Mouse (Mus musculus): ENCODE results near the gene Prss53. TPM values are rescaled to one million over a fixed set of nuclear protein-coding genes. Genes with fewer than 3 reads are reported as not detected.
"Not testable (repeated sequence)": the region's sequence is repeated elsewhere in the genome, so short reads cannot be mapped to it uniquely, and the experiment has no call there.

Gene Prss53
- total and polyA plus RNA-seq, 2 experiments from 2014 or later: 0.55 to 0.77 TPM

DNA sequence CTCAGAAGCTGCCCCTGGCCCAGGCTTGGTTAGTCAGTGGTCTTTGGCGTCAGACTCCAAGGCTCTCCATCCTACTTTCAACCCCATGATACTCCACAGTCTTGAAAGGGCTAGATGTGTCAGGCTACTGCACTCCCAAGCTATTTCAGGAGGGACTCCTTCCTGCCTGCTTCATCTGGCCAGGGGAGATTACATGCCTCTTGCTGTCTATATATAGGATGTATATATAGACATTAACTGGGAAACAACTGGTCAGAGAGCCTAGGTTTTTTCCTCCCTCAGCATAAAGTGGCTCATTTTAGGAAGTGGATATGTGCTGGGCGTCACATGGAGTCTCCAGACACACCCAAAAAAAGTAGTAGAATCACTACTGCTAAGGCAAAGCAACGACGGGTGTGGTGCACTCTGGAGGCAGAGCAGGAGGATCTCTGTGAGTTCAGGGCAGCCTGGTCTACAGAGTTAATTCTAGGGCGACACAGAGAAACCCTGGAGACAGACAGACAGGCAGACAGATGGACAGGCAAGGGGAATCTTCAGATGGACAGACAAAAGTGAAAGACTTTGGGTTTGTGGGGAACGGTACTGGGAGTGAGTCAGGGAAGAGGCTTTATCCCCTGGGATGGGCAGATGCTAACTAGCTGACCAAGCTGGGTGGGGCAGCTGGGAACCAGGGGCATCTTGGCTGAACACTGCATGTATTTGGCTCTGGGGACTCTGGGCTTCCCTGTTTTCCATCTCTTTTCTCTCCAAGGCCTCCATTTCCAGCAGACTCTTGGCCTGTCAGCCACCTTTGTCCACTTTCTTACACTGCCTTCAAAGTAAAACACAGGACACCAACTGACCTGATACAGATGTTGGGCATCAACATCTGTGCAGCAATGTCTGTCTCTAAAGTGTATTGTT, 40.5 kb downstream of the Prss53 start:
- Histone ChIP-seq H3K4me2 (ENCODE audit: low read depth, low read length, poor library complexity, severe bottlenecking) (no peak overlapping the region), H3K4me1 (ENCODE audit: insufficient read depth, low read length) (no peaks in the 10 kb centered on the region), H3K9me3 (ENCODE audit: low read length) (no peaks in the 10 kb centered on the region), H3K27ac (ENCODE audit: low read depth, low read length) (no peak overlapping the region), H3K4me3 (ENCODE audit: low read depth, low read length) (no peak overlapping the region), H3K9ac (replicated peaks; ENCODE audit: low read length, poor library complexity, severe bottlenecking) (no peak overlapping the region), H3K27me3 (ENCODE audit: insufficient read depth, low read length) (no peaks in the 10 kb centered on the region), H3K36me3 (ENCODE audit: insufficient read depth, low read length) (peaks cover 13% of the 10 kb centered on the region)
- no peak for TF ChIP-seq CTCF (IDR thresholded peaks at IDR 0.05)
- no peak for ATAC-seq (ENCODE audit: low FRiP score)
- DNase-seq (ENCODE audit: low spot score): no peak
- WGBS: 69% methylated on average over 6 of the region's 6 CpGs

DNA sequence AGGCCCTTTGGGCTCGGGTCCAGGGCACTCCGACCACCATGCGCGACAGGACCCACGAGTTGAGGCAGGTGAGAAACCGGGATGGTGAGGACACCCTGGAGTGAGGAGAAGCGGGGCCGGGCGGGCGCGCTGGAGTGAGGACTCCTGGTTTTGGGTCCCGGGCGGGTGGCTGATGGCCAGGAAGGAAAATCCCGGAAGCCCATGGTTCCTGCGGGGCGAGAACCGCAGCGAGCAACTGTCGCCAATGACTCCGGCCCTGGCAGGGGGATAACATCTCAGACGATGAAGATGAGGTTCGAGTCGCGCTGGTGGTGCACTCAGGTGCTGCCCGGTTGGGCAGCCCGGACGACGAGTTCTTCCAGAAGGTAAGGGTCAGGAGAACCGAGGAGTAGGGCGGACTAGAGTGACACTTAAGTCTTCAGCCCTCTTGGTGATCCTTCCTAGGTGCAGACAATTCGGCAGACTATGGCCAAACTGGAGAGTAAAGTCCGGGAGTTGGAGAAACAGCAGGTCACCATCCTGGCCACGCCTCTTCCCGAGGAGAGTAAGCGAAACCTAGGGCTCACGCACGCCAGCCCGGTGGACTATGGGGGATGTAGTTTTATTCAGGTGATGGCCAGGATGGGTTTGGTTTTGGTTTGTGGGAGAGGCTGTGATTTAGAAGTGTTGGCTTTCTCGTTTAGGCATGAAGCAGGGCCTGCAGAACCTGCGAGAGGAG, 48.6 kb downstream of the Prss53 start:
- H3K27ac ChIP-seq (ENCODE audit: low read depth, low read length): peak overlapping the region; percentile 85
- H3K9me3 ChIP-seq (ENCODE audit: low read length): no peaks in the 10 kb centered on the region
- no peak for TF ChIP-seq CTCF (IDR thresholded peaks at IDR 0.05)
- H3K36me3 ChIP-seq (ENCODE audit: insufficient read depth, low read length): peaks cover 14% of the 10 kb centered on the region; the same call in 1 of the 2 replicates
- WGBS: under 1% methylated on average over 40 of the region's 40 CpGs
- ATAC-seq (ENCODE audit: low FRiP score) (peak; percentile 41), DNase-seq (ENCODE audit: low spot score) (peak; percentile 76)
- H3K4me2 ChIP-seq (ENCODE audit: low read depth, low read length, poor library complexity, severe bottlenecking): peak overlapping the region; percentile 95
- peak overlapping the region; percentile 74 for H3K4me3 ChIP-seq (ENCODE audit: low read depth, low read length)
- H3K9ac ChIP-seq (replicated peaks; ENCODE audit: low read length, poor library complexity, severe bottlenecking): peak overlapping the region; percentile 56
- H3K4me1 ChIP-seq (ENCODE audit: insufficient read depth, low read length): no peaks in the 10 kb centered on the region
- H3K27me3 ChIP-seq (ENCODE audit: insufficient read depth, low read length): no peaks in the 10 kb centered on the region

DNA sequence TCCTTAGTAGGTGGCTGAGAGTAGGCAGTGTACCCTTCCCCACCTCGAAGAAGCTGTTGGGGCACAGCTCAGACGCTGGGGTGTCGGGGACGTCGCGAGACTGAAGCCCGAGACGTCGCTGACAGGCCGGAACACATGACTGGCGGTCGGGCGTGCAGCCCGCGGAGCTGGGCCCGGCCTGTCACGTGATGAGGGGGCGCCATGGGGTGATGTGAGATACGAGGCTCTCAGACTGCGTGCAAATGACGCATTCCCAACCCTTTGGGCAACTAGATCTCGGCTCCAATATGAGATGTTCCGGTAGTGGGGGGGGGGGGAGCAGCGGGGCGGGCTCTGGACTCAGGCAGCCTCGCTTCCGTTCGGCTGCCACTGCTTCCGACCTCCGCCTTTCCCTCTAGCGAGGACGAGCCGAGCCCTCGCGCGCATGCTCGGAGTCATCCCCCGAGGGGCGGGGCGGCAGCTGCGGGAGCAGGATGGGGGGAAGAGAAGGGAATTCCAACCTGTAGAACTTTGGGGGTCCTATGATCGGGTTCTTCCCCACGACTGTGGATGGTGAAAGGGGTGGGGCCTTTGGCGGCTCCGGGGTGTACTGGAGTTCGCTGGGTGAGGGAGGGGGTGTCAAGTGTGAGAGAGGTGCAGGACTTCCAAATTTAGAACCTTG, 49.3 kb downstream of the Prss53 start:
- DNase-seq (ENCODE audit: low spot score) (peak; percentile 98), ATAC-seq (ENCODE audit: low FRiP score) (peak; percentile 96)
- no peaks in the 10 kb centered on the region for H3K4me1 ChIP-seq (ENCODE audit: insufficient read depth, low read length)
- WGBS: under 1% methylated on average over 43 of the region's 46 CpGs
- H3K27me3 ChIP-seq (ENCODE audit: insufficient read depth, low read length): no peaks in the 10 kb centered on the region
- peak overlapping the region; percentile 68 for H3K9ac ChIP-seq (replicated peaks; ENCODE audit: low read length, poor library complexity, severe bottlenecking)
- H3K27ac ChIP-seq (ENCODE audit: low read depth, low read length): peak overlapping the region; percentile 85
- no peaks in the 10 kb centered on the region for H3K9me3 ChIP-seq (ENCODE audit: low read length)
- peak overlapping the region; percentile 74 for H3K4me3 ChIP-seq (ENCODE audit: low read depth, low read length)
- TF ChIP-seq CTCF (IDR thresholded peaks at IDR 0.05): no peak
- peaks cover 9% of the 10 kb centered on the region; the same call in 1 of the 2 replicates for H3K36me3 ChIP-seq (ENCODE audit: insufficient read depth, low read length)
- peak overlapping the region; percentile 95 for H3K4me2 ChIP-seq (ENCODE audit: low read depth, low read length, poor library complexity, severe bottlenecking)

- peak overlapping the region; percentile 85 for H3K27ac ChIP-seq (ENCODE audit: low read depth, low read length)
- WGBS: 2% methylated on average over 15 of the region's 15 CpGs
- H3K9me3 ChIP-seq (ENCODE audit: low read length): no peaks in the 10 kb centered on the region
- no peaks in the 10 kb centered on the region for H3K4me1 ChIP-seq (ENCODE audit: insufficient read depth, low read length)
- H3K36me3 ChIP-seq (ENCODE audit: insufficient read depth, low read length): peaks cover 8% of the 10 kb centered on the region; the same call in 1 of the 2 replicates
- DNase-seq (ENCODE audit: low spot score) (peak; percentile 14), ATAC-seq (ENCODE audit: low FRiP score) (peak; percentile 20; the same call in 1 of the 2 replicates)
- TF ChIP-seq CTCF (IDR thresholded peaks at IDR 0.05): no peak
- H3K27me3 ChIP-seq (ENCODE audit: insufficient read depth, low read length): no peaks in the 10 kb centered on the region
- peak overlapping the region; percentile 95 for H3K4me2 ChIP-seq (ENCODE audit: low read depth, low read length, poor library complexity, severe bottlenecking)
- H3K9ac ChIP-seq (replicated peaks; ENCODE audit: low read length, poor library complexity, severe bottlenecking): peak overlapping the region; percentile 68
- H3K4me3 ChIP-seq (ENCODE audit: low read depth, low read length): peak overlapping the region; percentile 74
Measured at GRCm38 (mm10) chr7:127840886-127841285, 49.9 kb downstream of the Prss53 start.

- H3K4me1 ChIP-seq (ENCODE audit: insufficient read depth, low read length); H3K9ac ChIP-seq (replicated peaks; ENCODE audit: low read length, poor library complexity, severe bottlenecking); H3K36me3 ChIP-seq (ENCODE audit: insufficient read depth, low read length); H3K9me3 ChIP-seq (ENCODE audit: low read length); H3K27me3 ChIP-seq (ENCODE audit: insufficient read depth, low read length); ATAC-seq (ENCODE audit: low FRiP score); H3K4me3 ChIP-seq (ENCODE audit: low read depth, low read length); DNase-seq (ENCODE audit: low spot score): not testable (repeated sequence)
- Histone ChIP-seq H3K27ac (ENCODE audit: low read depth, low read length) (peak overlapping the region; percentile 85; the same call in 1 of the 2 replicates), H3K4me2 (ENCODE audit: low read depth, low read length, poor library complexity, severe bottlenecking) (peak overlapping the region; percentile 95; the same call in 1 of the 2 replicates)
- WGBS: 79% methylated on average over 2 of the region's 2 CpGs
Measured at GRCm38 (mm10) chr7:127840031-127840430, 50.7 kb downstream of the Prss53 start.

DNA sequence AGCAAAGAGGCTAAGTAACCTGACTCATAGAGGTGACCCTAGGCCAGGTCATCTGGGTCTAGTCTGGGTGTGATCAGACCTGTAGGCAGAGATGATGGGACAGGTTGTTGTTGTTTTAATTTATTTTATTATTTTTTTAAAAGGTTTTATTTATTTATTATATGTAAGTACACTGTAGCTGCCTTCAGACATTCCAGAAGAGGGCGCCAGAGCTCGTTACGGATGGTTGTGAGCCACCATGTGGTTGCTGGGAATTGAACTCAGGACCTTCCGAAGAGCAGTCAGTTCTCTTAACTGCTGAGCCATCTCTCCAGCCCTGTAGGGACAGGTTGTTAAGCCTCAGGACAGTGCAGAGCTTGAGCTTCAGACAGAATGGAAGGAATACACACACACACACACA, 52.9 kb downstream of the Prss53 start:
- H3K36me3 ChIP-seq (ENCODE audit: insufficient read depth, low read length); DNase-seq (ENCODE audit: low spot score); H3K4me2 ChIP-seq (ENCODE audit: low read depth, low read length, poor library complexity, severe bottlenecking); H3K9me3 ChIP-seq (ENCODE audit: low read length); H3K9ac ChIP-seq (replicated peaks; ENCODE audit: low read length, poor library complexity, severe bottlenecking); H3K4me1 ChIP-seq (ENCODE audit: insufficient read depth, low read length); H3K27ac ChIP-seq (ENCODE audit: low read depth, low read length); H3K27me3 ChIP-seq (ENCODE audit: insufficient read depth, low read length); H3K4me3 ChIP-seq (ENCODE audit: low read depth, low read length); ATAC-seq (ENCODE audit: low FRiP score): not testable (repeated sequence)
- WGBS: 75% methylated on average over 4 of the region's 4 CpGs

Measured in midbrain, postnatal 0 days (tissue).